Mouse (Mus musculus): ENCODE results near the gene Bco1.

- TF ChIP-seq CTCF (IDR thresholded peaks at IDR 0.05; ENCODE audit: borderline replicate concordance, insufficient read depth, low read depth, low read length) (no peak), POLR2A (IDR thresholded peaks at IDR 0.05; ENCODE audit: borderline replicate concordance, insufficient read depth, low read length) (no peak)
These were observed 13.2 kb upstream of the Bco1 start, which contains the start of gene Pkd1l2 for GRCm38 (mm10) chr8:117082399-117082872.
